ENCODE assay signal across 22 mouse cellular contexts in the genomic region with DNA sequence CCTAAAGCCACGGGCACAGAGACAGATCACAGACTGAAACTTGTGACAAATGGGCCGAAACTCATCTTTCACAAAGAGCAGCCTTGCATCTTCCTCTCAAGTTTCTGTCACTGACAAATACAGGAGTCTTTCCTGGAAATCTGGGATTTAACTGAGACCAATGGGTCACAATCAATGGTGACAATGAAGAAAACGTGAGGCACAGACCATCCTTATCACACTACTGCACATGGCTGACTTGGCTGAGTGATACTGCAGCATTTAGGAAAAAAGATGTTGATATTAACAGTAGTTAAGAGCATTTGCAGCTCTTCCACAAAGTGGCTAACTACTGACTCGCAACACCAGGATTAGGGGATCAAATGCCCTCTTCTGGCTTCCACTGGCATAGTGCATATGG.
"Had no signal": no experiment of that assay in that cellular context is flagged by ENCODE, and none has a peak within 500 bp of the region (broad histone marks: within the 10 kb centered on the region; RNA-seq: fewer than 3 reads in every experiment).

No protein-coding gene starts in this region.

- DNase-seq: kidney, adult 18-20 months; kidney, adult 9 months; kidney, postnatal 14 days; kidney, postnatal 4 days; left cerebral cortex, postnatal 4 days; lung, embryonic 14.5 days; retina, postnatal 1 day; right cerebral cortex, postnatal 25 days; spleen, adult 18-20 months; thymus, adult 2 months; thymus, postnatal 25 days had no signal

- H3K4me1 ChIP-seq: limb, embryonic 12.5 days had no signal

- H3K9ac ChIP-seq: limb, embryonic 12.5 days; limb, embryonic 15.5 days; lung, embryonic 14.5 days; midbrain, embryonic 12.5 days; midbrain, embryonic 15.5 days; neural tube, embryonic 12.5 days; neural tube, embryonic 15.5 days had no signal

- H3K4me2 ChIP-seq: limb, embryonic 12.5 days; limb, embryonic 15.5 days; lung, embryonic 14.5 days; midbrain, embryonic 12.5 days; midbrain, embryonic 15.5 days; neural tube, embryonic 12.5 days; neural tube, embryonic 15.5 days had no signal

- H3K27me3 ChIP-seq: limb, embryonic 12.5 days; limb, embryonic 15.5 days; megakaryocyte, embryonic 14.5 days; midbrain, embryonic 12.5 days; midbrain, embryonic 15.5 days; neural tube, embryonic 12.5 days; neural tube, embryonic 15.5 days had no signal

- H3K27ac ChIP-seq: limb, embryonic 12.5 days; limb, embryonic 15.5 days; macrophage; midbrain, embryonic 12.5 days; midbrain, embryonic 15.5 days; neural tube, embryonic 12.5 days; neural tube, embryonic 15.5 days had no signal

- H3K4me3 ChIP-seq: limb, embryonic 12.5 days; limb, embryonic 15.5 days; megakaryocyte, embryonic 14.5 days; midbrain, embryonic 12.5 days; midbrain, embryonic 15.5 days; neural tube, embryonic 12.5 days; neural tube, embryonic 15.5 days had no signal

- H3K9me3 ChIP-seq: limb, embryonic 12.5 days; limb, embryonic 15.5 days; megakaryocyte, embryonic 14.5 days; midbrain, embryonic 12.5 days; midbrain, embryonic 15.5 days; neural tube, embryonic 12.5 days; neural tube, embryonic 15.5 days had no signal

- ATAC-seq: inflammation-experienced regulatory T-cells, adult 6 months; intestine, embryonic 16.5 days; lung, postnatal 0 days; midbrain, embryonic 15.5 days had no signal
